Mouse (Mus musculus) granulocyte monocyte progenitor cell, adult 5-6 weeks (primary cell): Measurements from ENCODE around the gene Gbp2. TPM values are rescaled to one million over a fixed set of nuclear protein-coding genes. Genes with fewer than 3 reads are reported as not detected.
"Not testable (repeated sequence)": the region's sequence is repeated elsewhere in the genome, so short reads cannot be mapped to it uniquely, and the experiment has no call there.

Source experiments
- ATAC-seq: replicated peaks from 2 replicates; pipeline ENCODE4 v1.8.0; 2016; ENCODE audit warnings: mild to moderate bottlenecking, moderate TSS enrichment, inconsistent platforms; ENCODE audit not compliant: poor library complexity, severe bottlenecking
- total RNA-seq, 2 experiments: library from RNA; stranded (forward) in 1 of 2; stranded (reverse) in 1 of 2; fragments of 200-712, 200-1000 nt in 1 of 2; fragments of >200 nt in 1 of 2; fragmentation: Nextera tagmentation in 1 of 2; gene quantifications; 2 replicates each; pipeline ENCODE4 v1.2.3; 2014 to 2017

The Gbp2 gene
- total RNA-seq (2014; fragmentation: Nextera tagmentation) (7.1 and 9.0 TPM in 2 replicates), total RNA-seq (2017) (8.8 and 11.0 TPM in 2 replicates)

DNA sequence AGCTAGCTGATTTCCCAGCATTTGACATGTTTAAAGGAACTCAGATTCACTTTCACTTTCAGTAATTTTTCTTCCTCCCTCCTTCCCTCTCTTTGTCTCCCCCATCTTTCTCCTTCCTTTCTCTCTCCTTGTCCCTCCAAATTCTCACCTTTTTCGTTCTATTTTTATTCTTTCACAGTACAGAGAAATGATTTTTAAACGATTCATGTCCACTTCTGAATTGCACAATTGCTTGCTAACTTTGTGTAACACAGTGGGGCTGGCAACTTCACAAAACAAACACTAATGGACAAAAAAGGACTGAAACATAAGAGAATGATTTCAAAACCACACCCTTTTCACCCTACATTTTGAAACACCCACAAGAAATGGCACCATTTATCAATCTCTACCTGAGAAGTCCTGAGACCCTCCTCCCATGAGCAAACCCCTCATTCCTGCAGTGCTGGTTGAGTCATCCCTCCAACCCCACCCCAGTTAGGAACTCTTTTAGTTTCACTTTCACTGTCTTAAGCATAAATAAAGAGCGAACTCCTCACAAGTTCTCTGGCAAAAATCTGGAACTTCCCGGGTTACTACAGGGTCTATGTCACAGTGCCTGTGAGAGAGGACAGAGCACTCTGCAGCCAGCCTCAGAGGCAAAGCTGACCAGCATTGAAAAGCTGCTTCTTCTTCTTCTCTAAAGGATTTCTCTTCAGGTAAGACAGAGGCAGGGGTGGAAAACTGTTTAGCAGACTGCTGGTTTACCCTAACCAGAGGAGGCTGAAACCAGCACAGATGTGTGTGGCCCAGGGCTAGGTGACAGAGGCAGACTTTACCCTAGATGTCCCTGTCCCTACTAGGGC, at the start of gene Gbp2:
TSS of gene Gbp2 (plus strand) at position 492 of the 845 bp plus-strand sequence.
- ATAC-seq: peak; percentile 72

DNA sequence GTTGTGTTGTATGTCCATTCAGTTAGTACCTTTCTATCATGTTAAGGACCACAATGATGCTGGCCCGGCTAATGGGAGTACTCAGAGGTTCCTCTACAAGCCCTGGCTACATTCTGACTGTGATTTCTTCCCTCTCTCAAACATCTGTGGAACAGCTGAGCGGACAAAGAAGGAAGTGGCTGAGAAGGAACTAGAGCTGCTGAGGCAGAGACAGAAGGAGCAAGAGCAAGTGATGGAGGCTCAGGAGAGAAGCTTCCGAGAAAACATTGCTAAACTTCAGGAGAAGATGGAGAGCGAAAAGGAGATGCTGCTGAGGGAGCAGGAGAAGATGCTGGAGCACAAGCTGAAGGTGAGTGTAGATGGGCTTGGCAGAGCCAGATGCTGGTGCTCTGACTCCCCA, 49.7 kb upstream of the Gbp2 start:
- no peak for ATAC-seq

DNA sequence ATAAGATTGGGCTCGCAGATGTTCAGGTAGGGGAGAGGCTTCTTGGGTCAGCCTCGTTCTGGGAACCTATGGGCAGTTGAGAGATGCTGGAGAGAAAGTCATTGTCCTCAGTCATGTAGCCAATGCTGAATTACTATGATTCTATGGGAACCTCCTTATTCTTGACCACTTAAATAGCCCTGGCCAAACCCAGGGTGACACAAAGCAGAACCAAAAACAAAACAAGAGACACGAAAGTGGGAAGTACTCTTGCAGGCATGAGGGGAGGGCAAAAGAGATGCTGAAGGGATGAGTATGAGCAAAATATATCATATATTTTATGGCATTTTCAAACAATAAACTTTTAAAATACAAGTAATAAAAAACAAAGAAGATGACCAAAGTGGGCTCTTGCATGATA, 43.3 kb upstream of the Gbp2 start:
- ATAC-seq: peak; percentile 97

DNA sequence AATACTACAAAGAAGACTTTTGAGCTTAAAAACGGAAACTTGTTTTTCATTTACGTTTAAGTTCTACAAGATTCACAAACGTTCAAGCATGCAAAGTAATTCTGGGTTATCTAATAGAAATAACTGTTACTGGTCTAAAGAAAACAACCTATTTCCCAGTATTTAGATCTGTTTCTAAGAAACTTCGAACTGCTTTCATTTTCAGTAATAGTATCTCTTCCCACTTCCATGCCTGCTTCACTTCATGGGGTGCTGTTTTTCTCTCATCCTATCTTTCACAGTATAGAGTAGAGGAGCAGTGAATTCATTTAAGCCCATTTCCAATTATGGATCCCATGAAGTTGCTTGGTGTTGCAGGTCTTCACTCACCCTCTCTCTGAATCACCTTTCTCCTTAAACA, 42.1 kb upstream of the Gbp2 start:
- ATAC-seq: no peak

GRCm38 (mm10) chr3:142583067-142583466, 37.3 kb upstream of the Gbp2 start:
- no peak for ATAC-seq

DNA sequence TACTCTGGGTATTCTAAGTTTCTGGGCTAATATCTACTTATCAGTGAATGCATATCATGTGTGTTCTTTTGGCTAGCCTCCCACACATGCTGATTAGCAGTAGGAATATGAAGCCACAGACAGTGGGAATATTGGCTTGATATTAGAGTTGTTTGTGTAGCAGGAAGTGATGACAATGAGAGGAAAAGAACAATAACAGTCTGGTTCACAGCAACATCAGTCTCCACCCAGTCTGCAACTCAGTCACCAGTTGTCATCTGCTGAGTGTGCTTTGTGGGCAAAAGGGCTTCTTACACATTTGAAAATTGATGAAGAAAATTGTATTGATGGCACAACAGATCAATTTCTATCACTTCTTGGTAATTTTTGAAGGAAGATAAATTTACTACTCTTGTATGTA, 33.0 kb upstream of the Gbp2 start:
- no peak for ATAC-seq

DNA sequence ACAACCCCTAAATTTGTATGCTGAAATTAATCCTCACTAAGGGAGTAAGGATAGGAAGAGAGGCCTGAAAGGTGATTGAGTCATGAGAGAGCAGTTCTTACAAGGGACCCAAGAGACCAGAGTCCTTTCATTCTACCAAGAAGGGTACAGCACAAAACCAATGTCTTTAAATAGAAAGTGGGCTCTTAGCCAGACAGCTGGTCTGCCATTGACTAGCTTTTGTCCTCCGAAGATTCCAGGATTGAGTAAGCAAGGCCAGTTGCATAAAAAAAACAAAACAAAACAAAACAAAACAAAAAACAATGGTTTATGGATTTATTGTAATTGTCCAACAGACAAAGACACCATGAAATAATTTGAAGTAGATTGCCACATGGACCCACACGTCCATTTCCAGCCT, 31.5 kb upstream of the Gbp2 start:
- no peak for ATAC-seq

DNA sequence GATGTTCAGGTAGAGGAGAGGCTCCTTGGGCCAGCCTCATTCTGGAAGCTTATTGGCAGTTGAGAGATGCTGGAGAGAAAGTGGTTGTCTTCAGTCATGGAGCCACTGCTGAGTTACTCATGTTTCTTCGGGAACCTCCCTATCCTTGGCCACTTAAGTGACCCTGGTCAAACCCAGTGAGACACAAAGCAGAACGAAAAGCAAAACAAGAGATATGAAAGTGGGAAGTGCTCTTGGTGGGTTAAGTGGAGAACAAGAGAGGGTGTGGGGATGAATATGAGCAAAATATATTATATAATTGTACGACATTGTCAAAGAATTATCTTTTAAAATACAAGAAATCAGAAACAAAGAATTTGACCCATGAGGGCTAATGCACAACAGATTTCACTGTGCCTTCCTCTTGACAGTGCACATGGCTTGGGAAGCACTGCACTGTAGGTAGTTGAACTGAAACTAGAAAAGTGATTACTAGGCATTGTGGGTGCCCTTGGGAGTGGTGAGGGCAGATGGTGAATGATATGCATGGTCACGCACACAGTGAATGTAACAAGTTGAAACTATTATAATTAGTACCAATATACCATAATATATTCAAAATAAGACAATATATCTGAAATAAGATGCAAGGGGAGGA, 29.9 kb upstream of the Gbp2 start:
- peak; percentile 96 for ATAC-seq

DNA sequence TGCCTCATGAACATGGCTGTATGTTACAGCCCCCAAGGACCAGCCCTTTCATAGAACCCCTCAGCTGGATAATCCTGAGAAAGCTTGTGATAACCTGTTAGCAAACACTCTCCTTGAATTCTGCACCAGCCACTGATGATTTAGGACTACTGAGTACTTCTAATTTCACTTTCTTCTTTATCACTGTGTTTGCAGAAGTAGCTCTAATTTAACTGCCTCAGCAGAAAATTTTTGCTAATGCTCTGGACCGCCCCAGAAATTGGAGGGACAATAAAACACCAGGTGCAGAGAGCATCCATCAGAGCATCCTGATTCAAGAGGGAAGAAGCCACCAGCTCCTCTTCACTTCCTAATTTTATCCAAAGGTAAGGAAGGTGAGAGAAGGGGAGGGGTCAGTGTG, 25.9 kb upstream of the Gbp2 start, which contains the start of gene Gbp2b:
TSS of gene Gbp2b (plus strand) at position 301 of the 400 bp plus-strand sequence.
- ATAC-seq: no peak

- no peak for ATAC-seq
Observed at GRCm38 (mm10) chr3:142597923-142598322, 22.5 kb upstream of the Gbp2 start.

DNA sequence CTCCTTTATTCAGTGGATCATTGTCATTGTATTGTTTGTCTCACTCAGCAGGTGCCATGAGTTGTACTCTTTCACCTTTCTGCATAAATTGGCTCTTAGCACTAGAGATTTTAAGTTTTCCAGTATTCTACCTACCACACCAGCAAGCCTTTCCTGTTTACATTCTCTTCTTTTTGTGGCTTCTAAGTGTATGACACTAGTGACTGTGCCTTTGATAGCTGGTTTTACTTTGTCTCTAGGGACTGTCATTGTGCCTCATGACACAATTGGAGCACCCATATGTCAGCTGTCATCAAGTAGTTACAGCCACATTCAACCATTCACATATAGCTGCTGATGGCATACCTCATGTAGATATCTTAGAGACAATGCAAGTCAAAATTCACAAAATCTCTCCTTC, 18.7 kb upstream of the Gbp2 start:
- ATAC-seq: no peak

GRCm38 (mm10) chr3:142618658-142619057, 1.7 kb upstream of the Gbp2 start:
- ATAC-seq: no peak

- 0 out of 2 replicates have a peak, but pooled peaks have one; percentile 14 for ATAC-seq
Observed at GRCm38 (mm10) chr3:142619606-142620005, 796 bp upstream of the Gbp2 start.

DNA sequence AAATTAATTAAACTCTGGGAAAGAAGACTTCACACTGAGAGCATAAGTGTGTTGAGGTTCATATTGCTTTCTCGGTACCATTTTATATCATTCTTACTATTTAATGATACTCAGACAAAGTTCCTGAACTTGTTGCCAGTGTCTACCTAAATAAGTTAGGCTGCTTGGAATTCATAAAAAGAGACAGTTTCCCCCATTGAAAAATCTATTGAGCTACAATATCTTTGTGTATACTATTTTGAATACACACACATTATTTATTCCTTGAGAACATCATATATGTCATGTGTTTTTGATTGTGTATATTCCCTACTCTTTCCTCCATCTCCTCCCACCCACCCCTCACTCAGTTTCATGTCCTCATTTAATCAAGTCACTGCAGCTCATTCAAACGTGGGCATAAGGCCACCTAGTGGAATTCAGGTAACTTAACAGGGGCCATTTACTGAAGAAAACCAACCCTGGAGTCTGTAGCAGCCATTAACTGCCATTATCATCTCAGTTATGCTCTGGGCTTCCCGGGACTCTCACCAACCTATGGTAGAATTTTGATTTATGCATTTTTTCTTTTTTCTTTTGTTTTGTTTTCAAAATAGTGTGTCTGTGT, 657 bp downstream of the Gbp2 start:
- peak; percentile 81 for ATAC-seq

- ATAC-seq: peak; percentile 93
Observed at GRCm38 (mm10) chr3:142630385-142630784, 10.0 kb downstream of the Gbp2 start.

DNA sequence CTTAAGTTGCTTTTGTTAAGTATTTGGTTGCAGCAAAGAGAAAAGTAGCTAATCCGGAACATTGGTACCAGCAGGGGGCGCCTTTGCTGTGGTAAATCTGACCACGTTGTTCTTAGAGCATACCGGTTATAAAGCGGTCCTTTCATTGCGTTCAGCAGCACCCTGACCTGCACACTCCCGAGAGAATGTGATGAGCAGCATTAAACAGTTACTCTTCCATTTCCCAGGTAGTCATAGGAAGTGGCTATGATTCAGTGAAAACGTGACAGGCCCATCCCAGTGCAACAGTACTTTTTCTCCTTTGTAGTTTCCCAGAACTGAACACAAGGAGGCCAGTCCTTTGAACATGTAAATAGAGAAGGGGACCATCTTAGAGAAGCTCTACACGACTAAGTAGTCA, 19.8 kb downstream of the Gbp2 start:
- peak; percentile 90 for ATAC-seq

- ATAC-seq: peak; percentile 86
Observed at GRCm38 (mm10) chr3:142645949-142646348, 25.5 kb downstream of the Gbp2 start.

DNA sequence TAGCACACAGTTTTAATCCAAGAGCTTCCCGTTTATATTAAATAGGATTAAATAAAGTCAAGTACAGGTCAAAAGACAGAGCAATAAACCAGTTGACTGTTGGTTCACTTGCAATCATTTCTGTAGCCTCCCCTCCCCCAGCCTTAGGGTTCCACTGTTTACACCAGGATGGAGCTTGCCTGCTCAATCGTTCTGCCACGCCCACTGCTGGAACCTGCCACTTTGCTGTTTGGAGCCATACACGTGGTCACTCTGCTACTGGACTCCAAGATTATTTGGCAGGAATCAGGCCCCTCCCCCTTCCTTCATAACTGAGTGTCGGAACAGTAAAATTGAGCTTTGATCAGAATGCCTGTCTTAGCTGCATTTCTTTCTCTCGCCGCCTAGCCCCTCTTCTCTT, 27.4 kb downstream of the Gbp2 start:
- not testable (repeated sequence) for ATAC-seq

- ATAC-seq: no peak
Observed at GRCm38 (mm10) chr3:142650205-142650604, 29.8 kb downstream of the Gbp2 start.

GRCm38 (mm10) chr3:142664723-142665122, 44.3 kb downstream of the Gbp2 start:
- no peak for ATAC-seq

- peak; percentile 35; the same call in 1 of the 2 replicates for ATAC-seq
Observed at GRCm38 (mm10) chr3:142674607-142675006, 54.2 kb downstream of the Gbp2 start.
